Mouse (Mus musculus) MEL (cell line): ENCODE measurements around the gene Lmntd1. TPM values are rescaled to one million over a fixed set of nuclear protein-coding genes. Genes with fewer than 3 reads are reported as not detected.

Experiments used
- DNase-seq: peaks from one replicate; pipeline ENCODE4 v3.0.0; 2011; ENCODE audit warnings: low read depth, low spot score
- H3K27ac ChIP-seq: 2 replicates; pipeline ENCODE4 v1.5.1; 2012; ENCODE audit warnings: low read depth, mild to moderate bottlenecking, control low read depth, low read length, moderate library complexity; ENCODE audit not compliant: control insufficient read depth
- H3K27me3 ChIP-seq, 2 experiments: fragments of 150-350 bp in 1 of 2; sonication (generic) in 1 of 2; 2 replicates each; pipeline ENCODE4 v1.6.1; 2012; ENCODE audit warnings: low read length in 2 of 2, mild to moderate bottlenecking in 2 of 2, improper control_type of control experiment in 1 of 2, moderate library complexity in 1 of 2; ENCODE audit not compliant: insufficient read depth in 2 of 2, control insufficient read depth in 1 of 2
- H3K36me3 ChIP-seq, 2 experiments: 2 replicates each; pipeline ENCODE4 v1.6.1; 2012 to 2014; ENCODE audit warnings: low read length in 2 of 2, improper control_type of control experiment in 1 of 2, inconsistent platforms in 1 of 2, mild to moderate bottlenecking in 1 of 2; ENCODE audit not compliant: insufficient read depth in 2 of 2, control insufficient read depth in 1 of 2
- H3K4me1 ChIP-seq, 2 experiments: fragments of 150-350 bp in 1 of 2; sonication (generic) in 1 of 2; 2 replicates each; pipeline ENCODE4 v1.6.1; 2012; ENCODE audit warnings: low read length in 2 of 2, improper control_type of control experiment in 1 of 2, mild to moderate bottlenecking in 1 of 2; ENCODE audit not compliant: insufficient read depth in 2 of 2, control insufficient read depth in 1 of 2
- H3K4me3 ChIP-seq, 2 experiments: fragments of 150-350 bp in 1 of 2; sonication (generic) in 1 of 2; 2 replicates each; pipeline ENCODE4 v1.5.1; 2012; ENCODE audit warnings: low read depth in 2 of 2, low read length in 2 of 2, mild to moderate bottlenecking in 2 of 2, moderate library complexity in 2 of 2, control low read depth in 1 of 2, improper control_type of control experiment in 1 of 2; ENCODE audit not compliant: control insufficient read depth in 1 of 2, insufficient read depth in 1 of 2
- H3K79me2 ChIP-seq: 2 replicates; pipeline ENCODE4 v1.6.1; 2012; ENCODE audit warnings: mild to moderate bottlenecking, low read length, moderate library complexity; ENCODE audit not compliant: control insufficient read depth, poor library complexity, insufficient read depth
- H3K9ac ChIP-seq: 2 replicates; pipeline ENCODE4 v1.6.1; 2012; ENCODE audit warnings: low read depth, mild to moderate bottlenecking, control low read depth, low read length, moderate library complexity; ENCODE audit not compliant: control insufficient read depth, poor library complexity, severe bottlenecking
- H3K9me3 ChIP-seq: fragments of 150-350 bp; sonication (generic); replicated peaks from 2 replicates; pipeline ENCODE4 v1.6.1; 2012; ENCODE audit warnings: mild to moderate bottlenecking, low read length, improper control_type of control experiment, moderate library complexity; ENCODE audit not compliant: insufficient read depth
- BHLHE40 ChIP-seq: IDR thresholded peaks from 2 replicates; pipeline ENCODE4 v1.6.1; 2012; ENCODE audit warnings: low read depth, mild to moderate bottlenecking, inconsistent platforms, low read length, improper control_type of control experiment, borderline replicate concordance
- CHD1 ChIP-seq: IDR thresholded peaks from 2 replicates; pipeline ENCODE4 v1.6.1; 2012; ENCODE audit warnings: low read depth, mild to moderate bottlenecking, inconsistent platforms, low read length, improper control_type of control experiment
- CHD2 ChIP-seq: IDR thresholded peaks from 2 replicates; pipeline ENCODE4 v1.6.1; 2011; ENCODE audit warnings: low read length, improper control_type of control experiment
- CTCF ChIP-seq, 3 experiments: IDR thresholded peaks in 2 of 3; conservative IDR thresholded peaks in 1 of 3; 2 replicates each; pipeline ENCODE4 v1.5.1; 2011 to 2012; ENCODE audit warnings: low read length in 3 of 3, low read depth in 2 of 3, mild to moderate bottlenecking in 2 of 3, improper control_type of control experiment in 1 of 3, inconsistent platforms in 1 of 3, mixed read lengths in 1 of 3, moderate library complexity in 1 of 3; ENCODE audit not compliant: control insufficient read depth in 1 of 3, insufficient read depth in 1 of 3, poor library complexity in 1 of 3, severe bottlenecking in 1 of 3
- E2F4 ChIP-seq: IDR thresholded peaks from 2 replicates; pipeline ENCODE4 v1.6.1; 2011; ENCODE audit warnings: low read depth, low read length, improper control_type of control experiment, borderline replicate concordance
- ELF1 ChIP-seq: IDR thresholded peaks from 2 replicates; pipeline ENCODE4 v1.6.1; 2014; ENCODE audit warnings: low read depth, mild to moderate bottlenecking, inconsistent platforms, low read length, improper control_type of control experiment, moderate library complexity
- EP300 ChIP-seq, 2 experiments: IDR thresholded peaks; 2 replicates each; pipeline ENCODE4 v1.6.1; 2011; ENCODE audit warnings: improper control_type of control experiment in 2 of 2, low read length in 2 of 2, low read depth in 1 of 2, mild to moderate bottlenecking in 1 of 2
- GABPA ChIP-seq: IDR thresholded peaks from 2 replicates; pipeline ENCODE4 v1.6.1; 2012; ENCODE audit warnings: low read depth, mild to moderate bottlenecking, inconsistent platforms, low read length, improper control_type of control experiment, moderate library complexity
- HCFC1 ChIP-seq: IDR thresholded peaks from 2 replicates; pipeline ENCODE4 v1.6.1; 2012; ENCODE audit warnings: low read depth, mild to moderate bottlenecking, inconsistent platforms, low read length, improper control_type of control experiment, moderate library complexity
- KAT2A ChIP-seq: conservative IDR thresholded peaks from 2 replicates; pipeline ENCODE4 v1.6.1; 2012; ENCODE audit warnings: low read depth, low read length, improper control_type of control experiment, inconsistent platforms
- MAFK ChIP-seq: IDR thresholded peaks from 2 replicates; pipeline ENCODE4 v1.6.1; 2011; ENCODE audit warnings: low read depth, mild to moderate bottlenecking, low read length, improper control_type of control experiment, borderline replicate concordance
- MAZ ChIP-seq: IDR thresholded peaks from 2 replicates; pipeline ENCODE4 v1.6.1; 2012; ENCODE audit warnings: low read depth, mild to moderate bottlenecking, inconsistent platforms, low read length, improper control_type of control experiment
- MYB ChIP-seq: IDR thresholded peaks from 2 replicates; pipeline ENCODE4 v1.6.1; 2011; ENCODE audit warnings: mild to moderate bottlenecking, low read depth, low read length, improper control_type of control experiment
- NRF1 ChIP-seq: IDR thresholded peaks from 2 replicates; pipeline ENCODE4 v1.6.1; 2014; ENCODE audit warnings: low read depth, mild to moderate bottlenecking, inconsistent platforms, low read length, improper control_type of control experiment, moderate library complexity; ENCODE audit not compliant: poor library complexity, insufficient read depth, severe bottlenecking
- POLR2A ChIP-seq, 2 experiments: IDR thresholded peaks; 2 replicates each; pipeline ENCODE4 v1.6.1; 2011 to 2012; ENCODE audit warnings: low read length in 2 of 2, mild to moderate bottlenecking in 2 of 2, control low read depth in 1 of 2, improper control_type of control experiment in 1 of 2, low read depth in 1 of 2, moderate library complexity in 1 of 2; ENCODE audit not compliant: control insufficient read depth in 1 of 2, insufficient read depth in 1 of 2, poor library complexity in 1 of 2
- POLR2AphosphoS2 ChIP-seq: IDR thresholded peaks from 2 replicates; pipeline ENCODE4 v1.6.1; 2011; ENCODE audit warnings: low read length, improper control_type of control experiment
- POLR2AphosphoS5 ChIP-seq: IDR thresholded peaks from 2 replicates; pipeline ENCODE4 v1.6.1; 2012; ENCODE audit warnings: low read depth, borderline replicate concordance, mild to moderate bottlenecking, inconsistent platforms, low read length, moderate library complexity, mixed read lengths
- RAD21 ChIP-seq: IDR thresholded peaks from 2 replicates; pipeline ENCODE4 v1.6.1; 2011; ENCODE audit warnings: mild to moderate bottlenecking, low read depth, low read length, improper control_type of control experiment
- RCOR1 ChIP-seq: IDR thresholded peaks from 2 replicates; pipeline ENCODE4 v1.6.1; 2012; ENCODE audit warnings: low read depth, mild to moderate bottlenecking, inconsistent platforms, low read length, improper control_type of control experiment
- SIN3A ChIP-seq: IDR thresholded peaks from 2 replicates; pipeline ENCODE4 v1.6.1; 2012; ENCODE audit warnings: low read length, improper control_type of control experiment, inconsistent platforms
- TBP ChIP-seq: IDR thresholded peaks from 2 replicates; pipeline ENCODE4 v1.8.0; 2011; ENCODE audit warnings: low read depth, low read length, improper control_type of control experiment
- TCF12 ChIP-seq: IDR thresholded peaks from 2 replicates; pipeline ENCODE4 v1.6.1; 2014; ENCODE audit warnings: low read depth, mild to moderate bottlenecking, inconsistent platforms, low read length, improper control_type of control experiment, moderate library complexity
- USF1 ChIP-seq: IDR thresholded peaks from 2 replicates; pipeline ENCODE4 v1.6.1; 2014; ENCODE audit warnings: low read depth, mild to moderate bottlenecking, inconsistent platforms, low read length, improper control_type of control experiment, moderate library complexity
- USF2 ChIP-seq, 2 experiments: IDR thresholded peaks; 2 replicates each; pipeline ENCODE4 v1.6.1; 2011 to 2012; ENCODE audit warnings: improper control_type of control experiment in 2 of 2, low read length in 2 of 2, borderline replicate concordance in 1 of 2, inconsistent platforms in 1 of 2, low read depth in 1 of 2, mild to moderate bottlenecking in 1 of 2; ENCODE audit not compliant: insufficient read depth in 1 of 2
- ZC3H11A ChIP-seq: IDR thresholded peaks from 2 replicates; pipeline ENCODE4 v1.6.1; 2012; ENCODE audit warnings: low read depth, mild to moderate bottlenecking, inconsistent platforms, low read length, improper control_type of control experiment
- ZNF384 ChIP-seq: IDR thresholded peaks from 2 replicates; pipeline ENCODE4 v1.6.1; 2012; ENCODE audit warnings: low read depth, mild to moderate bottlenecking, inconsistent platforms, low read length, improper control_type of control experiment
- polyA plus RNA-seq, 2 experiments: library from polyadenylated mRNA; stranded (reverse) in 1 of 2; unstranded in 1 of 2; fragments of >175 nt in 1 of 2; fragments of >200 nt in 1 of 2; gene quantifications; 2 replicates each; pipeline versions ENCODE4 v1.2.1 to v1.2.4; 2012; ENCODE audit warnings: low replicate concordance in 2 of 2, low read depth in 1 of 2; ENCODE audit not compliant: insufficient read length in 2 of 2, insufficient read depth in 1 of 2, missing spikeins in 1 of 2
- total RNA-seq: library from RNA; depleted of rRNA; stranded (reverse); fragments of 300-350 nt; gene quantifications from 2 replicates; pipeline ENCODE4 v1.2.3, GENCODE M21; 2012

The Lmntd1 gene
- total and polyA plus RNA-seq, 3 experiments = not detected

DNA sequence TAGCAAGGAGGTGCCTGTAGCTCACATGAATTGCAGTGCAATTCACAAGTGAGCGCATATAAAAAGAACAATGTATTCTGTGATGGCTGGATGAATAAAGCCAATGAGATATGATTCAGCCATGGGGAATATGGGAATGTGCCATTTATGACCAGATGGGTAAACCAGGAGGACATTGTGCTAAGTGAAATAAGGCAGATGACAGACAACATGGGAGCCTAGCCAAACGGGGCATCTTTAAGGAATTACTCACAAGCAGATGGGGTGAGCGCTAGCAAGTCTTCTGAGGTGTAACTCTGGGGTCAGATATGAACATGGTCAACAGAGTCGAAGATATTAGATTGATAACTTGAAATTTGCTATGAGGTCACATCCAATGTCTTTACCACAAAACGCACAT lies 48.5 kb downstream of the Lmntd1 start:
- Histone ChIP-seq H3K79me2 (no peaks in the 10 kb centered on the region), H3K4me1 (no peaks in the 10 kb centered on the region), H3K4me3 (no peak overlapping the region), H3K27ac (no peak overlapping the region), H3K27me3 (no peaks in the 10 kb centered on the region), H3K9ac (no peak overlapping the region), H3K36me3 (no peaks in the 10 kb centered on the region), H3K9me3 (no peaks in the 10 kb centered on the region)
- TF ChIP-seq RCOR1 = no peak
- no peak for TF ChIP-seq USF2 (IDR thresholded peaks at IDR 0.05; ENCODE audit: borderline replicate concordance in 1 of 2, insufficient read depth in 1 of 2, low read depth in 1 of 2, low read length in 2 of 2)
- no peak for TF ChIP-seq HCFC1
- no peak for TF ChIP-seq BHLHE40
- TF ChIP-seq ZNF384 = no peak
- TF ChIP-seq POLR2AphosphoS2 = no peak
- no peak for TF ChIP-seq E2F4
- TF ChIP-seq CHD2 = no peak
- no peak for TF ChIP-seq CHD1
- TF ChIP-seq KAT2A = no peak
- no peak for TF ChIP-seq TCF12
- TF ChIP-seq USF1 = no peak
- TF ChIP-seq ELF1 = no peak
- no peak for TF ChIP-seq MAFK
- TF ChIP-seq ZC3H11A = no peak
- TF ChIP-seq EP300 (IDR thresholded peaks at IDR 0.05; ENCODE audit: low read depth in 1 of 2, low read length in 2 of 2) = no peak
- TF ChIP-seq GABPA = no peak
- no peak for TF ChIP-seq SIN3A
- TF ChIP-seq NRF1 = no peak
- TF ChIP-seq RAD21 = no peak
- no peak for DNase-seq

DNA sequence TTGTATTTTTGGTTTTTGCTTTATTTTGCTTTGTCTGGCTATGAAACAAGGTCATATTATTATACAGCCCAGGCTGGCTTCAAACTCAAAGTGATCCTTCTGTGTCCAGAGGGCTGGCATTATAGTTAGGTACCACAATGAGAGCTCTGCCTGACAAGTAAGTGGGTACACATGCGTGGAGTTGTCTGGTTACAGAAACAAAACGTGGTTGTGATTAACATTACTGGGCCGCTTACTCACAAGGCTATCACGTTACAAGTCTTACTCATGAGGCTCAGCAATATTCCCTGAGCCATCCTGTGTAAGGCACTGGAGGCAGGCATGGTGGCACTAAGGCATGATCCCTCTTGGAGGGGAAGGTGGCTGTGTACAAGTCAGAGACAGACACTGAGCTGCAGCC lies 49.4 kb downstream of the Lmntd1 start:
- H3K27ac ChIP-seq = no peak overlapping the region
- no peaks in the 10 kb centered on the region for H3K79me2 ChIP-seq
- DNase-seq = no peak
- no peaks in the 10 kb centered on the region for H3K36me3 ChIP-seq
- no peak overlapping the region for H3K9ac ChIP-seq
- no peak overlapping the region for H3K4me3 ChIP-seq
- no peaks in the 10 kb centered on the region for H3K27me3 ChIP-seq
- TF ChIP-seq POLR2AphosphoS2 (no peak), MAFK (no peak), CTCF (IDR thresholded peaks at IDR 0.05 in 2 of 3, conservative IDR thresholded peaks at IDR 0.05 in 1 of 3; ENCODE audit: control insufficient read depth in 1 of 3, insufficient read depth in 1 of 3, low read depth in 2 of 3, low read length in 3 of 3, poor library complexity in 1 of 3, severe bottlenecking in 1 of 3) (no peak), CHD1 (no peak), RCOR1 (no peak), TBP (no peak), POLR2AphosphoS5 (no peak), USF1 (no peak), GABPA (no peak), POLR2A (IDR thresholded peaks at IDR 0.05; ENCODE audit: control insufficient read depth in 1 of 2, insufficient read depth in 1 of 2, low read depth in 1 of 2, low read length in 2 of 2, poor library complexity in 1 of 2) (no peak), ZC3H11A (no peak), HCFC1 (no peak), MAZ (no peak), BHLHE40 (no peak), MYB (no peak), ZNF384 (no peak)
- TF ChIP-seq, all 39 proteins: peak for 0
- Histone ChIP-seq H3K9me3 (no peaks in the 10 kb centered on the region), H3K4me1 (no peaks in the 10 kb centered on the region)
